Mouse (Mus musculus): ENCODE data around the gene Ankrd52.

The Ankrd52 gene

DNA sequence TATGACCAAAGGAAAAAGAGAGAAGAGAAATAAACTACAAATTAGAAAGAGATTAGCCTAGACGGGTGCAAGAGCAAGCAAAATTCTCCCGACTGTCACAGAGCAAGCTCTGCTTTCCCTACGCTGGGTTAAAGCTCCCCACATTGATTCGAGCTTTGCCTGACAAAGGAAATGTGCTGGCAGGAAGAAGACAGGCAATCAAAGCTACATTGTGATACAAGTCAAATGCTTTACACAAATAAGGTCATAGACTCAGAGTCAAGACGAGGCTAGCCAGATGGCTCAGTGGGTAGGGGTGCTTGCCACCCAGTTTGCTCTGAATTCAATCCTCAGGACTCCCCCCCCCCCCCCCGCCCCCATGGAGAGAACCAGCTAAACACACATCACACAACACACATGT lies 6.9 kb upstream of the Ankrd52 start:
- no peak for DNase-seq

DNA sequence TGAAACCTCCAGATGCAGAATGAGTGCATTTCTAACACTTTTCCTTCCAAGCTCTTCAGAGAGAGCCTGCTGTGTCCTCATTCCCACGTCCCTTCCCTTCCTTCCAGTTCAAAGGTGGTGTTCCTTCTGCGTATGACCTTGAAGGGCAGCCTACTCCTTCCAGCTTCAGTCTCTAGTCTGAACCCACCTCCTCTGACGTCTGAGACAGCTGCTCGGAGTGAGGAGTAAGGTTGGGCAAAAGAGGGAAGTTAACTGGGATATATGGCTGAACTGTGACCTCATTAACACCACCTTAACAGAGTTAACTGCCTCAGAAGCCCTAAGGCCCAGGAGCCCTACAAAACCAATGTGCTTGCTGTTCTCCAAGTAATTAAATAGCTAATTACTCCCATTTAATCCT lies 6.3 kb upstream of the Ankrd52 start:
- no peak for DNase-seq

DNA sequence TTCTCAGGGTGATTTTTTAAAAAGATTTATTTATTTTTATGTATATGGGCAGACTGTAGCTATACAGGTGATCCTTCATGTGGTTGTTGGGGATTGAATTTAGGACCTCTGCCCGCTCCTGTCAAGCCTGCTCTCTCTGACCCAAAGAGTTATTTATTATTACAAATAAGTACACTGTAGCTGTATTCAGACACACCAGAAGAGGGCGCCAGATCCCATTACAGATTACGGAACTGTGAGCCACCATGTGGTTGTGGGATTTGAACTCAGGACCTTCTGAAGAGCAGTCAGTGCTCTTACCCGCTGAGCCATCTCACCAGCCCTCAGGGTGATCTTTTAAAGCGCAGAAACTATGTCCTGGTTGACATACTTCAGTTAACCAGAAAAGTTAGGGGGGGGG lies 4.8 kb upstream of the Ankrd52 start:
- DNase-seq, result no peak

DNA sequence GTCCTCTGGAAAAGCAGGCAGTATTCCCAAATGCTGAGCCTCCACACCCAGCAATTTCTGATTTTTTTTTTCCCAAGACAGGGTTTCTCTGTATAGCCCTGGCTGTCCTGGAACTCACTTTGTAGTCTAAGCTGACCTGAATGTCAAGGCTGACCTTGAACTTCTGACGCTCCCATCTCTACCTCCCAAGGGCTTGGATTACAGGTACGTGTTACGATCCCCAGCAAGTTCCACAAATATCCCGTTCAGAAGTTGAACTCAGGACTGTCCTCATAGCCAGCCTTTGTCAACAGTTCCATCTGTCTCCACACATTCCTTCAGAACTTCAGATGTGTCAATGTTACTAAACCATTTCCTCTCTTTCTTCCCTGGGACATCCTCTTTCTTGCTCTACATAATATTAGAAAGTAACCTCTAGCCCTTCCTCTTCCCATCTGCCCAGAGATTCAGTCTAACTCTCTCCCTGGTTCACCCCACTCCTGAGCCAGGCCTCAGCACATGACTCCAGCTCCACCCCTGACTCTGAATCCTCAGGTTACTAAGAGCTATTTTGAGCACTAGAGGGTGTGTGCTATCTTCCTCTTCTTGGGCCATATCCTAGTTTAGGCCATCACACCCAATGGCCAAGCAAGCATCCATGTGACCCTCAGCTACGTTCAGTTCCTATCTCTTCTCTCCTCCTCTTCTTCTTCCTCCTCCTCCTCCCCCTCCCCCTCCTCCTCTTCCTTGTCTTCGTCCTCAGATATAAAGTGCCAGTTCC lies 3.7 kb upstream of the Ankrd52 start:
- DNase-seq, result peak in 1 of 2 experiments; percentile 39

DNA sequence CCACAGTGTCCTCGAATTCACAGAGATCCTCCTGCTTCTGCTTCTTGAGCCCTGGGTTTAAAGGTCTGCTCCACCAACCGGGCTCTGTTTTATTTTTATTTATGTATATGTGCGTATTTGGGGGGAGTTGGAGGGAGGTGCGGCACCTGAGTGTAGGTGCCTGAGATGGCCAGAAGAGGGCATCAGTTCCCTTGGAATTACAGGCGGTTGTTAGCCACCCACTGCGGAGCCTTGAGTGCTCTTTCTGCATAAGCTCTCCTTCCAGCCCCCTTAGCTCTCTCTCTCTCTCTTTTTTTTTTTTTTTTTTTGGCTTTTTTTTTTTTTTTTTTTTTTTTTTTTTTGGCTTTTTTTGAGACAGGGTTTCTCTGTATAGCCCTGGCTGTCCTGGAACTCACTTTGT lies 2.5 kb upstream of the Ankrd52 start:
- no peak for DNase-seq

DNA sequence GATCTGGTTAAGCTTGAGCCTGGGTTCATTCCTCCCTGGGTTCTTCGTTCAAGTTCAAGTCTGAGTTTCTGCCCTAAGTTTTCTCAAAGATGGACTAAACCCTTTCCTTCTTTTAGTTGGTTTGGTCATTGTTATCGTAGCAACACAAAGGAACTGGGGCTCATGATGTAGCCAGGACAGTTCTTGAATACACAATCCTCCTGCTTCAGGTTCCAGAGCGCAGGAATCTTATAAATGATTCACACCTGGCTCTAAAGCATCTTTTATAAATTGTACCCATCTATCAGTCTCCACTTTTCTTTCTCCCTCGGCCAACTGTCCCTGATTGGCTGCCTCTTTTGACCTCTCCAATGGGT lies 838 bp upstream of the Ankrd52 start:
- DNase-seq, result no peak

DNA sequence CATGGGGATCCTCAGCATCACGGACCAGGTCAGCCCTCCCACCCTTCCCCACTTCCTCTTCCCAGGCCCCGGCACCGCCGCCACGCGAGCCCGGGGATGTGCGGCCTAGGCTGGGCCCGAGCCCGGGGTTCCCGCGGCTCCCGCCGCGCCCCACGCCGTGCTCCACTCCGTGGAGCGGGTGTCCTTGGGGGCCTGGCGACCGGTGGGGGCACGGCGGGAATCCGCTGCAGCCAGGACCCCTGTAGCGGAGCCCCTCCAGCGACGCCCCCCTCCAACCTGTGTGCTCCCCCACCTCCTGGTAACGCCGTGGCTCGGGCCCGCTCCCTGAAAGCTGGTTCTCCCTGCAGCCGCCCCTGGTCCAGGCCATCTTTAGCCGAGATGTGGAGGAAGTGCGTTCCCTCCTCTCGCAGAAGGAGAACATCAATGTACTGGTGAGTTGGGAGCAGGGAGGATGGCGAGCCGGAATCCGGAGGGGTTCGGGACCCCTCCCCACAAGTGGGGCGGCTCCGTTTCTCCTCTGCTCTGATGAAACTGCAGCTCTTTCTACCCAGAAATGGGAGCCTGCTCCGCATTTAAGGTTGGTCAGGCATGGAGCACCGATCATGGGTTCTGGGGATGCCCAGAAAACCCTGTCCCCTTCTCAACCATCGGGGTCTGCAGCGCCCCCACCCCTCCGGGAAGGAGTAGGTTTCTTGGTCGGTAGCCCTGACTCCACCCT lies 466 bp downstream of the Ankrd52 start:
- DNase-seq, result peak in 1 of 2 experiments; percentile 46

DNA sequence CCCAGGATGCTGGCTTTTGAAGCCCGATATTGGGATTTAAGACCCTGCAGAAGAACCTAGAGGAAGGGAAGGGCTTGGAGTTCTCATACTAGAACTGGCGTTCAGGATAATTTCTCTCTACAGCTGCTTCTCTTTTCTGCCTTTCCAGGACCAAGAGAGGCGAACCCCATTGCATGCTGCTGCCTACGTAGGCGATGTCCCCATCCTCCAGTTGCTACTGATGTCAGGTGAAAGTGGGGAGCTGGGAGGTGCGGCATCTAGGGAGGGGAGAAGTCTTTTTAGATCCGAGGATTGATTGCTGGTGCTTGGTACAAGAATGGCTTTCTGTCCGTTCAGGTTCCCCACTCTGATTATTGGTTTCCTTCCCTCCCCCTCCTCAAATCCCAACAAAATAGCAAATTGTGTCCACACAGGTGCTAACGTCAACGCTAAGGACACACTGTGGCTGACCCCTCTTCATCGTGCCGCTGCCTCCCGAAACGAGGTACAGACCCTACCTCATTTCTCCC lies 1.1 kb downstream of the Ankrd52 start:
- no peak for DNase-seq

DNA sequence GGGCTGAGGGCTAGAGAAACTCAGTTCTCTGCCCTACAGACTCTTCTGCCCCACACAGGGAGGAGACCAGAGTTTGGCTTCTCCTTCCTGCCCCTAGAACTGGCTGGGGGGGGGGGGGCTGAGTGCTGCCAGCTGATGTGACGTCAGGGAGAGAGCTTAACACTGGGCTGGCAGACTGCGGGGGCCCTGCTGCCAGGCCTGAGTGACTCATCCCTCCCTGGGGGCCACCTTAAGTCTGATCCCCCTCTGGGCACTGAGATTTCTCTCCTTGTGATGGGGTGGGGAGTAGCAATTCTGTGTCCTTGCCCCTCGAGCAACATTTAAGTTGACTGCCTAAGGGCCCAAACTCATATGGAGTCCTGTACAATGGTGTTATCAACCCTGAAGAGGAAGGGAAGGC lies 1.5 kb downstream of the Ankrd52 start:
- DNase-seq, result no peak

DNA sequence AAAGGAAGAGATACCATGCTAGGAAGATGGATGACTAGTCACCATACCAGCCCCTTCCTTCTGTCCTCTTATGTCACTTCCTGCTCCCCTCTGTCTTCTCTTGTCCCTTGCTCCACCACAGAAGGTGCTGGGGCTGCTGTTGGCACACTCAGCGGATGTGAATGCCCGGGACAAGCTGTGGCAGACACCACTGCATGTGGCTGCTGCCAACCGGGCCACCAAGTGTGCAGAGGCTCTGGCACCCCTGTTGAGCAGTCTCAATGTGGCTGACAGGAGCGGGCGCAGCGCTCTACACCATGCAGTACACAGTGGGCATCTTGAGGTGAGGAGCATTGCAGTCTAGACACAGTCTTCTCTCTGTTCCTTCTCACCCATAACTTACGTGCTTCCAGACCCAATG lies 2.3 kb downstream of the Ankrd52 start:
- DNase-seq, result no peak

DNA sequence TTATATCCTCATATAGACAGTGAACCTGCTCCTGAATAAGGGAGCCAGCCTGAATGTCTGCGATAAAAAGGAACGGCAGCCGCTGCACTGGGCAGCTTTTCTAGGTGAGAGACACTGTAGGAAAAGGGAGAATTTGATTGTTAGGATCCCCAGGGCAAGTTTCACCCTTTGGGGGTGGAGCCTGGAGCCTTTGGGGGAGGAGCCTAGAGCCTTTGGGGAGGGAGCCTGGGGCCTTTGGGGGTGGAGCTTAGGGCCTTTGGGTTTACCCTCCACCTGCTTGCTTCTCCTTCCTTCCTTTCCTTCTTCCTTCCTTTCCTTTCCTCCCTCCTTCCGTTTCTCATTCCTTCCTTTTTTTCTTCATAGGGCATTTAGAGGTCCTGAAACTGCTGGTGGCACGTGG lies 3.6 kb downstream of the Ankrd52 start:
- no peak for DNase-seq

DNA sequence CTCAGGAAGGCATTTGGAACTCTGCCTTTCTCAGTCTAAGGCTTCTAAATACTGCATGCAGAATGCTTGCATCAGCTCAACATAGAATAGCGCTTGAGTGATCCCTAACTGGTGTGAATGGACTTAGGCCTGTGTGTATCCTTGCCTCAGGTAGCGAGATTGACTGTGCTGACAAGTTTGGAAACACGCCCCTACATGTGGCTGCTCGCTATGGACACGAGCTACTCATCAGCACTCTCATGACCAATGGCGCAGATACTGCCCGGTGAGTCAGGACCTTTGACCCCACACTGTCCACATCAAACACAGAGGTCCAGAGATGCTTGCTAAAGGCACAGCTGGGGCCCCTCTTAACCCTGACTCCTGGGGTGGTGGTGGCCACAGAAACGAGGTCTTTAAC lies 5.6 kb downstream of the Ankrd52 start:
- DNase-seq, result no peak

DNA sequence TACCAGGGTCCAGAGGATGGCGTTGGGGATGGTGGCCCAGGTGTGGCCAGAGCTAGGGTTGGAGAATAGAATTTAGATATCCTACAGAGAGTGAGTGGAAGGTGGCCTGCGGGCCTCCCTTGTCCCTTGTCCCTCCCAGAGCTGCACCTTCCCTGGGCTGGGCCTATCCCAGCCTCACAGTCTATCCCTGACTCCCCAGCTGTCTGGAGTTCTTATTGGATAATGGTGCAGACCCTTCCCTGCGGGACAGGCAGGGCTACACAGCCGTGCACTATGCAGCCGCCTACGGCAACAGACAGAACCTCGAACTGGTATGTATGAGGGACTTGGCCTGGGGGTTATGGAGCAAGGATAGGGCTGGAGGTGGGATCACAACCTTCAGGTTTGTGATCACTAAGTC lies 9.0 kb downstream of the Ankrd52 start:
- DNase-seq, result no peak

DNA sequence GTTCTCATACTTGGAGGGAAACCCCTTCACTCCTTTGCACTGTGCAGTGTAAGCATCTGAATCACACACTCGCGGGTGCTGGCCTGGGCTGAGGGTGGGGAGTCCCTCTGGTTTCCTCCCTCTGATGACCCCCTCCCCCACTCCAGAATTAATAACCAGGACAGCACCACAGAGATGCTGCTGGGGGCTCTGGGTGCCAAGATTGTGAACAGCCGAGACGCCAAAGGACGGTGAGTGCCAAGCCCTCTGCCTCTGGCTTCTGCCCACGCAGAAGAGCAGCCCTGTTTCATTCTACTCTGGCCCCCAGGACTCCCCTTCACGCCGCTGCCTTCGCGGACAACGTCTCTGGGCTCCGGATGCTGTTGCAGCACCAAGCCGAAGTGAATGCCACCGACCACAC lies 12.0 kb downstream of the Ankrd52 start:
- DNase-seq, result no peak

DNA sequence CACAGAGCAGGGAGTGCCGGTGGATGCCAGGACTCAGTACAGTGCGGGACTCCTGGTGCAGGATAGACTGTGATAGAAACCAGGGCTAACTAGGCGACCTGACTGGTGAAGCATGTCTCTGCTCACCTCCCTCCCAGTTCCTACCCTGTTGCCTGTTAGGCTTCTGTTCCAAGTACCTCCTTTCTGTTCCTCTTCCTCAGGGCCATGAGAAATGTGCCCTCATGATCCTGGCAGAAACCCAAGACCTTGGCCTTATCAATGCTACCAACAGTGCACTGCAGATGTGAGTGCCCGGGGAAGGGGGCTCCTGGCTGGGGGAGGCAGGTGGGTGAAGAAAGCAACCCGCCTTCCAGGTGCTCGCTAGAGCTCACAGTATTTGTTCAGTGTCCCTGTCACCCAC lies 12.7 kb downstream of the Ankrd52 start:
- DNase-seq, result no peak

DNA sequence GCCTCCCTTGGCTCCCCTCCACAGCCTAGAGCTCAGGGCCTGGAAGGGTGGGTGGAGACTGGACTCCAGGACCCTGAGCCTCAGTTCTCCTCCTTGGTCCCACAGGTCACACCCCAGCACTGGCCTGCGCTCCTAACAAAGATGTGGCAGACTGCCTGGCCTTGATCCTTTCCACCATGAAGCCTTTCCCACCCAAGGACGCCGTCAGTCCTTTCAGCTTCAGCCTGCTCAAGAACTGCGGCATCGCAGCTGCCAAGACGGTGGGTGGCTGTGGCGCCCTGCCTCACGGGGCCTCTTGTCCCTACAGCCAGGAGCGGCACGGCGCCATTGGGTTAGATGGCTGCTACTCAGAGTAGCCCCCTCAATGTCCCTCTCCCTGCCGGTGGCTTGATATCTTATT lies 13.5 kb downstream of the Ankrd52 start:
- no peak for DNase-seq

DNA sequence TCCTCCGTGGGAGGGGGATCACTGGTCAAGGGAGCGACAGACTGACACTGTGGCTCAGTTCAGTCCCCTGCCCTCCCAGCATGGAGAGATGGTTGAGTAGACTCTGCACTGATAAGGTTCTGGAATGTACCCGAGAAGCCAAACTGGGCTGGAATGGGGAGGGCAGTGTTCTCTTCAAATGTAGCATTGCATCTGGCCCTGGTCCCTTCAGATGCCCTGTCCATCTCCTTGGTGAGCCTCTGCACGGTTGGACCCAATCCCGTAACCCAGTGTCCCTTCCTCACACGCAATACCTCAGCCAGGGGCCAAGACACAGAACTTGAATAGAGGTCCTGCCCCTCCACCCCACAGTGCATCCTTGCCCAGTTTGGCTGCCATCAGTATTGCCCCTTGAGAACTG lies 14.9 kb downstream of the Ankrd52 start:
- DNase-seq, result no peak

DNA sequence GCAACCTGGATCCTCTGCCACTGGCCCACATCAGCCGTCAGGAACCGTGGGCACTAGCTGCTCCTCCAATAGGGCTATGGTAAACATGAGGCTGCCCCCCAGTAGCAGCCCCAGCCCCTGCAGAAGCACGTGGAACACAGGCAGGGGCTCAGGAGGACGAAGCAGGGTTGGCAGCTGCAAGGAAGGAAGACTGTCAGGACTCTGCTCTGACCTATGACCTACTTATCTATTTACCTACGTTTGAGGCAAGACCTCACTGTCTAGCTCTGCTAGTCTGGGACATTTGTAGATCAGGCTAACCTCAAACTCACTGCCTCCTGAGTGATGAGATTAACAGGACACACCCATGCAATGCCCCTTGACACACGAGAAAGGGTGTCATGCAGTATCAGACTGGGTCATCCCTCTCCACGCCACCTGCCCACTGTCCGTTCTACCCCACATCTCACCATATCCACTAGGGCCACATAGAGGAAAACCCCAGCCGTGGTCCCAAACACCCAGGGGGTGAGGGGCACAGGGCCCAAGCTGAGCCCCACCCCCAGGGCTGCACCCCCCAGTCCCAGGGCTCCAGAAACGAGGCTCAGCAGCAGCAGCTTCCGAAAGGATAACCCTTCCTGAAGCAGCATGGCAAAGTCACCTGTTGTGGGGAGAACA lies 19.2 kb downstream of the Ankrd52 start:
- DNase-seq, result no peak

DNA sequence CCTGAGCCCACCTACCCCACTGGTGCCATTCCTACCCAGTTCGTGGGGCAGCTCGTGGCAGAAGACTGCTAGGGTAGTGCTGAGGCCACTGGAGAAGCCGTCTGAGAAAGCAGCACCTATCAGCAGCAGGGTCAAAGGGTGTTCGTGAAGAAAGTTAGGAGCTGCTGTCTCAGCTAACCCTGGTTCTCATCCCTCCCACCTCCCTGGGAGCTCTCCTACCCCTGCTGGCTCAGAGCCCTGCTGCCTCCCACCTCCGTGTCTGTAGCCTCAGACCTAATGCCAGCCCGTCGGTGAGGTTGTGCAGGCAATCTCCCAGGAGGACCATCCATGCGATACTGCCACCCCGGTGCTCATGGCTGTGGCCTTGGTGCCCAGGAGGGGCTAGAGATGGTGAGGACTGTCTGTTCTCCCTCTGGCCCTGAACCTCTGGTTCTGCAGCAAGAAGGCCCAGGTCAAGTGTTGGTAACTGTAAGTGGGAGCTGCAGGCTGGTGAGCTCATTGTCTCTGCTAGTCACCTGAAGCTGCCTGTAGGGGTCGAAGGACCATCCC lies 19.9 kb downstream of the Ankrd52 start:
- no peak for DNase-seq

DNA sequence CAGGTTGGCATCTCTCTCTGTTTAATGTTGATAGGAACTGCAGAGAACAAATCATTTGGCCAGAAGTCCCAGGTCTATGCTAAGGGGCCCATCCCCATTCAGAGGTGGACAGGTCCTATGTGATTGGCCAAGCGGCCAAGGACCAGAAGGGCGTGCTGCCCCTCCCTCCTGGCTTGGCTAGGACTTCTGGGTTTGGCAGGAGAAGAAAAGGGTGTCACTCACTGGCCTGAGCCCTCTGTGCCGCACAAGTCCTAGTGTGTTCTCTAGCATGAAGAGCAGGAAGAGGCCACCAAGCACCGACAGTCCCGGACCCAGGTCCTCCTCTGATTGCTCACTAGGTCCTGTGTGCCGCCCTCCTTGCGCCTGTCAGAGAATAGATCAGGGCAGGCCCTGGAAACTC lies 20.6 kb downstream of the Ankrd52 start:
- DNase-seq, result no peak

DNA sequence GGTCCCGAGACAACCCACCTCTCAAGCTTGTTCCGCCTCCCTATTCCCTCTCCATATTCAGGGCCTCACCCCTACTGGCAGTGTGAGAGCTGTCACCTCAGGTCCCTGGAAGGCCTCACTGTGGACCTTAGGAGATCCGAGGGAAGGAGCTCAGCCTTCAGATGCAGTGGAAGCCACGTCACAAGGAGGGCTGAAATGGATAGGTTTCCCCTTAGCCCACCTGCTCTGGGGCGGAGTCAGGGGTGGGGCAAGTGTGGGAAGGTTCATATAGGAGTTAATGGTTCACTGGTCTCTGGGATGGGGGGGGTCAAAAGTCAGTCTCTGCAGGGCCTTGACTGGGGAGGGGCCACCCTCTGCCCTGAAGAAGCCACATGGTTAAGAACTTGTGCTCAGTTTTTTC lies 23.4 kb downstream of the Ankrd52 start:
- no peak for DNase-seq

DNA sequence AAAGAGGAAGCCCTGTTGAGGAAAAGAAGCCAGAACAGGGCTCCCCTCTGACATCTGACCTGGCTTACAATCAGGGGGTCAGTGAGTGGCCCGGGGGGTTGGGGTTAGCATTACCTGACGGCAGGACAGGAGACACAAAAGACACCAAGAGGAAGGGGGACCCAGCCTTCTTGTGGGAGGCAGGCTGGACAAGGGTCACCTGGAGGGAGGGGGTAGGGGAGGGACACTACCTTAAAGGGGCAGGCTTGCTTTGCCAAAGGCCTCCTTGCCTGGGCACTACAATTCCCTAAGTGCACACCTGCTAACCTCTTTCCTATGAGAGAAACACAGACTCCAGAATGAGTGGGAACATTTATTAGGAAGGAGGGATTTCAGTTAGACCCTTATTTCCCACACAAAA lies 24.1 kb downstream of the Ankrd52 start, which contains the start of gene Slc39a5:
Gene Slc39a5 (minus strand): TSS at position 174 of the 400 bp plus-strand sequence.
- DNase-seq, result no peak

DNA sequence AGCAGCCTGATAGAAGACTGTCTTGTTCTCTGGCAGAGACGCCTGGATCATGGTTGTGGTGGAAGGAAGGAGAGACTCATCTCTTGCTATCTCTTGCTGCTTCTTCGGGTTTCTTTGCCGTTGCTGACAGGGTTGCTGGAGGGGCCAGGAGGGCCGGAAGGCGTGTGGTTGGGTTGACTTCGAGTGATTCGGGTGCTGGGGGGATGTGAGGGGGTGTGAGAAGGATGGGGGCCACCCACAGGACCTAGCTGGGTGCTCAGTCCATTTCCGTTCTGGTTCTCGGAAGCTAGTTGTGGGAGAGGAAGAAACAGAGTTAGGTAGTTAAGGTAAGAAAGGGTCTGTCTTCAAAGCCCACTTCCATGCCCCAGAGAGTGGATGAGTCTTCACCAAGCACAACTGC lies 24.7 kb downstream of the Ankrd52 start:
- DNase-seq, result no peak

DNA sequence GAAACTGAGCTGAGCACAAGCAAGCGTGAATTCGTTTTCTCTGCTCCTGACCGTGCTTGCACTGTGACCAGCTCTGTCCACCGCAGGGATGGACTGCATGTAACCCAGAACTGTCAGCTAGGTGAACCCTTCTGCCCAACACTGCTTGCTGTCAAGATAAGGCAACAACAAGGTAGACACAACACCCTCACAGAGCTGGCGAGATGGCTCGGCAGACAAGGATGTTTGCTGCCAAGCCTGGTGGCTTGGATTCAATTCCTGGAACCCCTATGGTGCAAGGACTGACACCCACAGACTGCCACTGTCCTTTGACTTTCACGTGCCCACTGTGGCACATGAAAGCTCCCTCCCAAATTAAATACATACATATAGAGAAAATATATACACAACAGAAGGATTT lies 27.0 kb downstream of the Ankrd52 start:
- no peak for DNase-seq

Data from lung, postnatal 4 days (tissue).